Mouse (Mus musculus) small intestine, adult 2 months (tissue): ENCODE measurements at regions not wholly inside any gene's neighbourhood (a gene's known extent, or its start where the extent isn't known, plus 50 kb on each side); places are given as distances from the start of the nearest gene placed in this dataset.
A peak's percentile ranks its signal among the peaks of the same experiment; 100 is the strongest.

Experiments
- H3K27ac ChIP-seq: fragments of 200-500 bp; 2 replicates; pipeline ENCODE4 v1.5.1; 2012; ENCODE audit warnings: low read depth, low read length, control low read depth, inconsistent platforms; ENCODE audit not compliant: insufficient read depth
- H3K27me3 ChIP-seq: fragments of 200-500 bp; 2 replicates; pipeline ENCODE4 v1.6.1; 2012; ENCODE audit warnings: mild to moderate bottlenecking, moderate library complexity, low read length, inconsistent platforms; ENCODE audit not compliant: control insufficient read depth, insufficient read depth
- H3K36me3 ChIP-seq: fragments of 200-500 bp; 2 replicates; pipeline ENCODE4 v1.6.1; 2012; ENCODE audit warnings: mild to moderate bottlenecking, low read length, control low read depth, inconsistent platforms; ENCODE audit not compliant: control insufficient read depth, insufficient read depth
- H3K4me1 ChIP-seq: fragments of 200-500 bp; 2 replicates; pipeline ENCODE4 v1.6.1; 2012; ENCODE audit warnings: low read length, inconsistent platforms, mixed read lengths; ENCODE audit not compliant: control insufficient read depth, insufficient read depth, insufficient read length
- H3K4me3 ChIP-seq: fragments of 200-500 bp; 2 replicates; pipeline ENCODE4 v1.5.1; 2012; ENCODE audit warnings: low read depth, mild to moderate bottlenecking, control low read depth, inconsistent platforms, low read length, moderate library complexity
- CTCF ChIP-seq: fragments of 200-500 bp; IDR thresholded peaks from 2 replicates; pipeline ENCODE4 v1.5.1; 2012; ENCODE audit warnings: low read depth, mild to moderate bottlenecking, control low read depth, inconsistent platforms, low read length, moderate library complexity, mixed read lengths; ENCODE audit not compliant: insufficient replicate concordance, insufficient read length; ENCODE audit errors: extremely low read depth
- POLR2A ChIP-seq: fragments of 200-500 bp; IDR thresholded peaks from 2 replicates; pipeline ENCODE4 v1.6.1; 2012; ENCODE audit warnings: low read depth, mild to moderate bottlenecking, control low read depth, inconsistent platforms, low read length, moderate library complexity
- WGBS: fragments of 180-500 bp; shearing (Covaris S2); methylation state at CpG from one replicate; pipeline ENCODE4 v1.1.7; 2018; 5-methylcytosine and 5-hydroxymethylcytosine counted together

GRCm38 (mm10) chr11:24464642-24465041 is 386.8 kb downstream of the Bcl11a start:
- Histone ChIP-seq H3K4me3 (no peak overlapping the region), H3K27ac (peak overlapping the region; percentile 21; the same call in 1 of the 2 replicates), H3K36me3 (no peaks in the 10 kb centered on the region), H3K4me1 (peaks cover 16% of the 10 kb centered on the region; the same call in 1 of the 2 replicates), H3K27me3 (no peaks in the 10 kb centered on the region)
- WGBS = 62% methylated on average over 4 of the region's 4 CpGs
- TF ChIP-seq POLR2A (no peak), CTCF (no peak)

GRCm38 (mm10) chr11:24467458-24467857 is 389.6 kb downstream of the Bcl11a start:
- H3K4me3 ChIP-seq = no peak overlapping the region
- H3K27me3 ChIP-seq = no peaks in the 10 kb centered on the region
- TF ChIP-seq CTCF (no peak), POLR2A (no peak)
- no peak overlapping the region for H3K27ac ChIP-seq
- H3K4me1 ChIP-seq = peaks cover 23% of the 10 kb centered on the region
- 97% methylated on average over 8 of the region's 8 CpGs for WGBS
- H3K36me3 ChIP-seq = no peaks in the 10 kb centered on the region

- peak overlapping the region; percentile 91 for H3K27ac ChIP-seq
- no peak for TF ChIP-seq POLR2A
- no peak for TF ChIP-seq CTCF
- H3K27me3 ChIP-seq = no peaks in the 10 kb centered on the region; the same call in 1 of the 2 replicates
- no peak overlapping the region for H3K4me3 ChIP-seq
- H3K36me3 ChIP-seq = no peaks in the 10 kb centered on the region
- H3K4me1 ChIP-seq = peaks cover 16% of the 10 kb centered on the region
Observed at GRCm38 (mm10) chr11:24470469-24470868, 392.6 kb downstream of the Bcl11a start.

GRCm38 (mm10) chr11:24472617-24473367 is 394.9 kb downstream of the Bcl11a start:
- H3K27ac ChIP-seq = peak overlapping the region; percentile 99
- 24% methylated on average over 8 of the region's 8 CpGs for WGBS
- no peak for TF ChIP-seq CTCF
- TF ChIP-seq POLR2A = no peak

GRCm38 (mm10) chr11:24473368-24474010 is 395.6 kb downstream of the Bcl11a start:
- 18% methylated on average over 7 of the region's 7 CpGs for WGBS
- H3K4me3 ChIP-seq = peak overlapping the region; percentile 25
- H3K36me3 ChIP-seq = no peaks in the 10 kb centered on the region
- peak overlapping the region; percentile 78 for H3K27ac ChIP-seq
- peaks cover 15% of the 10 kb centered on the region for H3K4me1 ChIP-seq
- TF ChIP-seq CTCF (no peak), POLR2A (no peak)
- H3K27me3 ChIP-seq = no peaks in the 10 kb centered on the region; the same call in 1 of the 2 replicates

More at GRCm38 (mm10) chr11:24472617-24473367, 394.9 kb downstream of the Bcl11a start:
- Histone ChIP-seq H3K4me1 (peaks cover 15% of the 10 kb centered on the region), H3K36me3 (no peaks in the 10 kb centered on the region), H3K4me3 (peak overlapping the region; percentile 33; the same call in 1 of the 2 replicates), H3K27me3 (no peaks in the 10 kb centered on the region; the same call in 1 of the 2 replicates)

GRCm38 (mm10) chr11:24502722-24503424 is 425.0 kb downstream of the Bcl11a start:
- no peaks in the 10 kb centered on the region; the same call in 1 of the 2 replicates for H3K27me3 ChIP-seq
- WGBS = 59% methylated on average over 11 of the region's 11 CpGs
- H3K4me1 ChIP-seq = no peaks in the 10 kb centered on the region
- no peak for TF ChIP-seq POLR2A
- TF ChIP-seq CTCF = no peak
- H3K36me3 ChIP-seq = no peaks in the 10 kb centered on the region
- no peak overlapping the region for H3K27ac ChIP-seq
- H3K4me3 ChIP-seq = no peak overlapping the region

GRCm38 (mm10) chr11:24515568-24515967 is 437.7 kb downstream of the Bcl11a start:
- Histone ChIP-seq H3K27me3 (no peaks in the 10 kb centered on the region), H3K27ac (no peak overlapping the region), H3K36me3 (no peaks in the 10 kb centered on the region), H3K4me3 (no peak overlapping the region), H3K4me1 (peaks cover 3% of the 10 kb centered on the region; the same call in 1 of the 2 replicates)
- TF ChIP-seq POLR2A = no peak
- no peak for TF ChIP-seq CTCF
